Mouse (Mus musculus) mouse embryonic stem cell (cell line): Measurements from ENCODE around the gene Gnptab.

Source experiments
- in situ Hi-C, 2 experiments: fragments of 300-500 bp; cut with MboI; formaldehyde crosslinking; loops; 1 replicate in 1 of 2; 3 replicates in 1 of 2; pipeline ENCODE4 v1.14.3; 2019 to 2020; ENCODE audit warnings: low sequenced_read_pairs in 2 of 2, low pct_unique_long_range_greater_than_20kb in 1 of 2, mixed read lengths in 1 of 2; ENCODE audit not compliant: unreplicated experiment in 1 of 2

The Gnptab gene

DNA sequence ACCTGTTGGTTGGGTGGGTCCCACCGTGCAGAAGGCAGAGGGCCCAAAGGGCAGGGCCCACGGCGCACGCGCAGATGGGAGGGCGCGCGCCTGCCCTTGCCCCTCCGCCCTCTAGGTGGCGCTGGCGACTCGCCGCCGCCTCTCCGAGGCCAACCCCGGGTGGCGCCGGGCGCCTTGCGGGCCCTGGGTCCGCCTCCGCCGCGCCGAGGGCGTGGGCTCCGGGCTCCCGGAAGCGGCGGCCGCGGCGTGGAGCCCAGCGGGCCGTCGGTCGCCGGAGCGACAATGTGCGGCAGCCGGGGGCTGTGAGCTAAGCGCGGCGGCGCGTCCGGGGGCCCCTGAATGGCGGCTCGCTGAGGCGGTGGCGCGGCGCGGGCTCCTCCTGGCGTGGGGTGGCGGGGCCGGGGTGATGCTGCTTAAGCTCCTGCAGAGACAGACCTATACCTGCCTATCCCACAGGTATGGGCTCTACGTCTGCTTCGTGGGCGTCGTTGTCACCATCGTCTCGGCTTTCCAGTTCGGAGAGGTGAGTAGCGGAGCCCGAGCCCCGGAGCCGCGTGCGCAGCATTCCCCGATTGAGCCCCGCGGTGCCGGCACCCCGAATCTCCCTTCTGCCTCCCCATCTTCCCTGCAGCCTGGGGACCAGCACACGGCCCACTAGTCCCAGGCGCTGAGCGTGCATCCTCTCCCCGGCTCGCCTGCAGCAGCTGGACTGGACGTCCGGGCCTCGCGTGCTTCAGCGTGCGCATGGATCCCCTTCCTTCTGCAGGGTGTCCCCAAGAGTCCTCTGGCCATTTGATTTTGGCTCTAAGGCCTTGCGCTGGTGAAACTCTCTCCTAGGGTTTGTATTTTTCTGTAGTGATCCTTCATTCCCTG, at the start of gene Gnptab, which contains the start of gene Dram1:
TSS of gene Gnptab (plus strand) at position 120 of the 873 bp plus-strand sequence.
TSS of gene Dram1 (minus strand) at position 68 of the 873 bp plus-strand sequence.
- in situ Hi-C loops: loop anchor here (10.0 to 25.0 kb wide), 2 partner anchors 346 to 358 kb away; partner anchors contain the start of gene Arl1 (in 1 of the 2)

DNA sequence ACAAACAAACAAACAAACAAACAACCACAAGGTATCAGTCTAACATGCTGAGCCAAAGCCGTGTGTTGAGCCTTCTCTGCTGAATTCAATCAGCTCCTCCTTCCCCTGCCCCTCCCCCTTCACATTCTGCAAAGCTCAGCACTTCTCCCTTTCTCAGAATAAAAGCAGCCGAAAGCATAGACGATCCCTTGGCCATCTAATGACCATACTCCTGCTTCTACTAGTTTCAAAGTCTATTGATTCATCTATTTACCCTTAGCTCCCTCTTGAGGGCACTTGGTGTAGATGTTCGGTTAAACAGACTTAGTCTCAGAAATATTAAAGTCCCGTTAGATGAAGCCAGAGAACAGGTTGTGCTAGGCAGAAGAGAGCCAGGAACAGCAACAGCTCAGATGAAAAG, 48.2 kb upstream of the Gnptab start:
- in situ Hi-C loops: loop anchor here in 1 of 2 experiments (25.0 kb wide), 1 partner anchor 468 kb away; the partner anchor contains the start of gene Igf1

DNA sequence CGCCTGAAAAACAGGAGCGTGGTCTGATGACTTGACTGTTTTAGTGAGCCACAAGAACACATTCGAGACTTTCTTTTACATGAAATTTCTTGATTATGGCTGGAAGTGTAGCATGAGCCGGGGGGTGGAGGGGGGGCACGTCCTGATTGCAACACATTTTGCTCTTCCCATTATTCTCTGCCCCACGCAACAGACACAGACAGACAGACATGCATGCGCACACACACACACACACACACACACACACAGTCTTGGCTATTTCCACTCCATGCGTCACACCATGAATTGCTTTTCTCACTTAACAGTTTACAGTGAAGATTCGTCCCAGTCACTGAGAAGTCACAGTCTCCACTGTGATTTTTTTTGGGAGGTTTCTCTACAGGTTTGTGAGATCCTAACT, 38.3 kb upstream of the Gnptab start:
- in situ Hi-C loops: loop anchor here in 1 of 2 experiments (25.0 kb wide), 1 partner anchor 478 kb away; the partner anchor contains the start of gene Igf1

DNA sequence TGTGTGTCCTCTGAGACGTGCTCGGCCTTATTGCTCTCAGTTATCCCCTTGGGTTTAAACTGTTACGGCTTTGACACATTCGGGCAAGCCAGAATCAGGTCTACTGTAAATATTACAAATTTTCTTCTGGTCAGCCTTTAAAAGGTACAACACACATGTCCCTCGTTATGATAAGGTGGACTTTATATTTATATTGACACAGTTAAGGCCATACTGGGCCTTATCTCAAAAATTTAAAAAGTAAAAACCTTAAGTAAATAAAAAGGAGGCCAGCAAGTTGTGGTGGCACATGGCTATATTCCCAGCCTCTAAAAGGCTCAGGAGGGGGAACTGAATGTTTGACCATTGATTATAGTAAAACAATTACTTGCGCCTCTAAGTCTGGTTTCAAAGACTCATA, 37.6 kb upstream of the Gnptab start:
- in situ Hi-C loops: loop anchor here in 1 of 2 experiments (25.0 kb wide), 1 partner anchor 479 kb away; the partner anchor contains the start of gene Igf1

DNA sequence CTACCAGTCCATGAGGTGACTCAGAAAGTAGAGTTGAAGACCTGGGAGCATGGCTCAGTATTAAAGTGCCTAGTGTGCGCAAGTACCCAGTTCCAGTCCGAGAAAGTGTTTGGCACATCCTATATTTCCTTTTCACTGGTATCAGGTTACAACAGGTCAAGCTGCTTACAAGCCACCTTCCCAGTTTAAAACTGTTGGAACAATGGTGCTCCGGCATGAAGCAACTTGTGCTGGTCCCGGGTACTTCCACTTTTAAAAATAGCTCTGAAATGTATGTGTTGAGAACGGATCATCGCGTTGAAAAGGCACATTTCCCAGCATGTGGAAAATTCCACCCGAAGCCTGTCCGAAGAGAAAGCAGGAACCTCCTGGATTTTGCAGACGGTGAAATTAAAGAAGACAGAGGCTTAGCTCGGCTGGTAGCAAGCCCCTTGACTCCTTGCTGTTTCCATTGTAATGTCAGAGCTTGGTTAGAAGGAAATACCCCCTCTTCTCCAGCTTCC, 33.0 kb upstream of the Gnptab start:
- in situ Hi-C loops: loop anchor here in 1 of 2 experiments (25.0 kb wide), 1 partner anchor 484 kb away; the partner anchor contains the start of gene Igf1

DNA sequence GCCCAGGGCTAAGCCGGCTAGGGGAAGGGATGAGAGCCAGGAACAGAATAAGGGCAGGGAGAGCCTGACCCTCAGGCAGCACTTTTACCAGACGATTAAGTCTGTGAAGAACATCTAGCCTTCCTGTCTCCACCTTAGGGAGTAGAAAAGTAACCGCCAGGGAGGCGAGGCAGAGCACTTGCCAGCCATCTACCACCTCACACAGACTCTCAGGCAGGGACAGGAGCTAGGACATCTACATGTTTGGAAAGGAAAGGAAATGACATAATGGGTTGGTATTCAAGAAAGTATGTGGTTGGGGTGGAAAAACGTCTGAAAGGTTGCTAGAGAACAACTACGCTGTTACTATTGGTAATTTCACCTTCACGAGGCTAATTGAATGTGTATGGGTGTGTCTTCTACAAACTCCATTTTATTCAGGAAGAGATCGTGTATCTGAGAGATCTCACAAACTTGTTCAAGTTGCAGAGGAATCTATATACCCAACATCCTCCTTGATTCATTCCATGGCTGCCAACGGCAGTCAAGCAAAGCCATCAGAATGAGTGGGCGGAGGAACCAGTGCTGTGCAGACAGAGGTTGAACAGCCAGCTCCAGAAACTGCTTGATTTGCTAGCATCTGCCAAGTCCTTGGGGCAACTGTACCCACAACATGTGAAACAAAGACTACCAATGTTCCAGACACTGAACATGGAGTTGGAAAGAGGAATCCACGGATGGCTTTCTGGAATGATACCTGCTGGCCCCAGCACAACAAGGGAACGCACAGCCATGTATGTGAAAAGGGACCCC, 32.3 kb upstream of the Gnptab start:
- in situ Hi-C loops: loop anchor here in 1 of 2 experiments (25.0 kb wide), 1 partner anchor 484 kb away; the partner anchor contains the start of gene Igf1

DNA sequence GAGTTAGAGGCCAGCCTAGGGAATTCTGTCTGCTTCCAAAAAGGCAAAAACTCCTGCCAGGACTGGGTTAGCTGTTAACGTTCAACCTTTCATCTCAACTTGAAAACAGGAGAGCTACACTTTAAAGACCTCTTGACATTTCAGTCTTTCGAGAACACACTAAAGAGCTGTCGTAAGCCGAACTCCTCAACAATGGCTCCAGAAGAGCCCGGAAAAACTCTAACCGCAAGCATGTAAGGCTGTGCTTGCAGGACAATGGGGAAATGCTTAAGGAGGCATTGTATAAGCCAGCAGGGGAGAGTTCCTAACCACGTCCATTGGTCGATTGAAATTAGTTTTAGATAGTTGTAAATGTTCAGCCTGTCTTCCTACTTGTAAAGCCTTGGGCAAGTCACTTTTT, 29.1 kb upstream of the Gnptab start:
- in situ Hi-C loops: loop anchor here in 1 of 2 experiments (25.0 kb wide), 1 partner anchor 487 kb away; the partner anchor contains the start of gene Igf1

DNA sequence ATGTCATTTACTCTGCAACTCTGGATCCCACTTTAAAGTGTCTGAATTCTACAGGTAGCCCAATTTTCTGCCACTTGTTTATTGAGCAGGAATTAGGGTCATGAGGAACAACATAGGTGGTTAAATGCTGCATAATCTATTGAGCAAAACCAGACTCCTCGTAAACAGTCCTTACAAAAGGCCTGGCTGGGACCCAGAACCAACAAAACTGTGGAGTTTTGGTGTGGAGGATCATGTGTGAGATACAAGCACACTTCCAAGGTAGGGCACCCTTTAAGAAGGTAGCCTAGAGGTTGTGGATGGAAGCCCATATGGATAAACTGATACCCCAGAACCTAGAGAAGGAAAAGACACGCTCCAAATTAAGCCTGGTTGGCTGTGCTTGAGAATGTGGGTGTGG, 28.2 kb upstream of the Gnptab start:
- in situ Hi-C loops: no loop called here

DNA sequence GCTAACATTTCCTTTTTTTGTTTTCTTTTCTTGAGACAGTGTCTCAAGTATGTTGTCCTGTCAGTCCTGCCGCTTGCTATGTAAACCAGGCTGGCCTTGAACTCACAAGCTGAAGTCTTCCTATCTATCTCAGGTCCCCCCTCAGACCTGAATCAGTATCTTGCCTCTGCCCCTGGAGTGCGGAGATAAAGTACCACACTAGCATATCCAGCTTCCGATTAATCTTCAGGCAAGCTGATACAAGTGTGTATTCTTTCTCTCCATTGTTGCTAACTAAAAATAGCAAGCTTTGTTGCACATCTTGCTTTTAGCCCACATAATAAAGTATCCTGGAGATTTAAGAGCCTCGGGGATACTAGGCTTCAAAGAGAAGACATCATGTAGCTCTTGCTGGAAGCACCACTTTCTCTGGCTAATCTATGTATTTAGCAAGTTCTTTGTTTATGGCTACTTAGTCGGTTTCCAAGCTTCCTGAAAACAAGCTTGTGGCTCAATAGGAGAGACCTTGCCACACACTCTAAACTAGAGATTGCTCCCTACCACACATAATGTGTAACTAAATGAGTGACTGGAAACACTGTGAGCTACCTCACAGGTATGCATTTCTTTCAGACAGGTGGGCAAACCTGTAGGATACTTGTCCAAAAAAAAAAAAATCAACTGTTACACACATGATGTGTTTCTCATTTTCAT, 27.4 kb upstream of the Gnptab start:
- in situ Hi-C loops: no loop called here

DNA sequence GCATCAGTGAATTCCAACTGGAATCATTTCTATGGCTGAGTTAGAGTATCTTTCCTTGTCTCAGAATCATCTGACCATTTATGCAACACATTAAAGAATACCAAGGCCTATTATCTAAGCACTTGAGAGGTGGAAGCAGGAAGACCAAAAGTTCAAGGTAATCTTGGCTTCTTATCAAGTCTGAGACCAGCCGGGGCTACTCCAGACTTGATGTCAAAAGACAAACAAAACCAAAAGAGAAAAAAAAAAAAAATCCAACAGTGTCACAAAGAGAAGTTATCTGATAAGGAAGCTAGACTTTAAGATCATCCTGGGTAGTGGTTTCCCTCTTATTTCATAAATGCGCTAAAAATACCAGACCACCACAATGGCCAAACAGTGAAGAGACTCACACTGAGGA, 26.4 kb upstream of the Gnptab start:
- in situ Hi-C loops: no loop called here

DNA sequence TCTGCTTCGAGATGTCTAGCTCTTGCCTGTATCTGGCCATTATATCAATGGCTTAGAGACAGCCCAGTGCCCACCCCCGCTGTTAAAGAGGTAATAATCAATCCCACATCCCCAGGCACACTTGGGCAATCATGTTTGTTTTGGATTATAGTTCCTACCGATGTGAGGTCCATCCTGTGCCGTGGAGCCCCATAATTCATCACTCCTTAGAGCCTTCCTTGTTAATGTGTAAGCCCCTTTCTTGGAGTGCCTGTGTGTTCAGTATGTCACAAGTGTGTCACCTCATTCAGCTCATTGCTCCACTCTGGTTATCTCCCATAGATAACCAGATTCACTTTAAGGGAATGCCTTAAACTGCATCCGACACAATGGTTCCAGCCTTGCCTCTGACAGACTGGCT, 24.3 kb upstream of the Gnptab start:
- in situ Hi-C loops: no loop called here

DNA sequence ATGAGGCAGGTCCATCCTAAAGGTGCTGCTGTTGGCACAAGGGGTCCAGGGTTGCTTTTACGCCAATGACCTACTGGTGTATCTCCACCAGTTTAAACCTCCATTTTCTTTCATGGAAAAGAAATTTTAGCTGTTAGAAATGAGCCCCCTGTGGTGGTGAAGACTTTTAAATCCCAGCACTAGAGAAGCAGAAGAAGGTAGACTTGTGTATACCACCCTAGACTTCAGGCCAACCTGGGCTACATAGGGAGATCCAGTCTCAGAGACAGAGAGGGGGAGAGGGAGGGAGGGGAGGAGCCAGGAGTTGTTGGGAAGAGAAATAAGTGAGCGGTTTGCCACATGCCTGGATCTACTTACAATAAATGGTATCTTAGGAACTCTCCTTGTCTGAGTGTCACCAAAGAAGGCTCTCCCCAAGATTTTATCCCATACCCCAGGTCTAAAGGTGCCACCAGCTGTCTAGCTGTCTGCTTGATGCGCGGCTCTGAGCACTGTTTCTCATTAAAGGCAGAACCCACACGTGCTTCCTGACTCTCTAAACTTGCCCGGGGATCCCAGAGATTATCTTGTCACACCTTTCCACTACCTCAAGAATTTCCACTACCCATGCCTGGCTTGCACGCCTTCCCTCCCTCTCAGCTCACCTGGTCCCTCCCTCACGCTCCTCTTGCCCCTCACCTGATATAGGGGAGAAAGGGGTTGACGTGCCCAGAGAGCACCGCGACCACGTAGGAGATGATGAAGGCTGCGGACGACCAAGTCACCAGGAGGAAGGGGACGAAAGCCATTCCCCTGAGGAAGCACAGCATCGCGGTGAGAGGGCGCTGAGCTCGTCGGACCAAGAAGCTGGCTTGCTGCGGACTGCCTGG, 22.6 kb upstream of the Gnptab start:
- in situ Hi-C loops: no loop called here

DNA sequence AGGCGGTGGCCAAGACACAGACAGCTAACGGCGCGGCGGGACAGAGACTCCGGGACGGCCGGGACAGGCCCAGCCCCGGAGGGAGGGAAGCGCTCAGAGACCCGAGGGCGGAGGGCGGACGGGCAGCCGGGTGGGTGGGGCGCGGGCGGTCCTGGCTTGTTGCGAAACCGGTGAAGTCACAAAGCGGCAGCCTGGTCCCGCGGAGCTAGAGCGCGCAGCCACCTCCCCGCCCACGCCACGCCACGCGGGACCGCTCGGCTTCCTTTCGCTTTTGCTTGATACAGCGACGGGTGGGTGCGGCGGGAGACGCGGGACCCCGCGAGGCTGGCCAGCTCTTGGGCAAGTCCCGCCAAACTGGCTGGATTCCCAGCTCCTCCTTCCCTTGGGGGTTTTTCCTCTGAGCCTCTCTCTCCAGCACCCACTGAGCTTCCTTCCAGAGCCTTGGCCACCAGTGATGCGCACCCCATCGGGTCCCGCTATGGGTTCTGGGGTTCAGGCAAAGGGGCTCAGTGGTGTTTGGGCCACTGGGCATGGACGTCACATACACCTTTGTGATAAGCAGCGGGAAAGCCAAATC, 21.9 kb upstream of the Gnptab start:
- in situ Hi-C loops: no loop called here

DNA sequence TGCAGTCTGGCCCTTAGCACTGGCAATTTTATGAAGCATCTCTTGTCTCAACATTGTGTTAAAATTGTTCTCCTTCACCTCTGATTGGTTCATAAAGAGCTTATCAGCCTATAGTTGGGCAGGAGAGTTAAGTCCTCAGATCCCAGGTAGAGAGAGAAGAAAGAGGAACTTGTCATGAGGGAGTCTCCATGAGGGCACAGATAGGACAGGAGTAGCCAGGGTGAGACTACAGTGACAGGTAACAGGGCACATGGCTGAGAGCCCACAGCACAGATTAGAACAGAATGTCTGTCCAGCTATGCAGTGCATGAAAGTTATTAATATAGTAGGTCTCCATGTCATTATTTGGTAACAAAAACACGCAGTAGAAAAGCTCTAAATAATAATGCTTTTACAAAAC, 16.7 kb upstream of the Gnptab start:
- in situ Hi-C loops: no loop called here

DNA sequence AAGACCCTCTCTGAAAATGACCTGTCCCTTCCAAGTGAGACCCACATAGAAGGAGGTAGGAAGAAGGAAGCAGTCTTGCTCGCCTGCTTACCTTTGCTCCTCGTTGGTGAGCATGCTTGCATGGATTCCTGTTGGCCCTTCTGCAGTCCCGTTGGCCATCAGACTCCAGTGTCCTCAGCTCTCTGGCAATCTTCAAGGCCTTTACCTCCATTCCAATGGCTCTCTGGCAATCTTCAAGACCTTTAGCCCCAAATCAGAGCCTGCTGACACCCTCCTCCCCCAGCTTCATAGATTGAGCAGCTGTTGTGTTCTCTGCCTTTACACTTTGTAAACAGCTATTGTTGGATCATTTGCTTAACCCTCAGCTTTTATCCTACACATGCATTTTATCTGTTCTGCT, 14.7 kb upstream of the Gnptab start:
- in situ Hi-C loops: no loop called here

DNA sequence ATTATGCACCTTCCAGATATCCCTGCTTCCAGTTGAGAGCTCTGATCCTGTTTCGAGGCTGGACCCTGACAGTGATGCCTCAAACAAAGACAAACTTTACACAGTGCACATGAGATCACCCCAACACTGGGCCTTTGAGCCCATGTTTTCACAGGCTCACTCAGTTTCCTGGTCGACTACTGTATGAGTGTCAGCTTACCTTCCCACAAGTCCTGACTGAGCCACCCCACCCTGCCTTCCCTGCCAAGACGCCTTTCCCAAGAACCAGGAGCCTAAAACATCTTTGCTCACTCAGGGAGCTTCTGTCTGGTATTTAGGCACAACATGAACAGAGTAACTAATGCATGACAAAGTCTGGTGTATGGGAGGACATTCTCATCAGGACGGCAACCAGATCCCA, 9.7 kb upstream of the Gnptab start:
- in situ Hi-C loops: no loop called here

DNA sequence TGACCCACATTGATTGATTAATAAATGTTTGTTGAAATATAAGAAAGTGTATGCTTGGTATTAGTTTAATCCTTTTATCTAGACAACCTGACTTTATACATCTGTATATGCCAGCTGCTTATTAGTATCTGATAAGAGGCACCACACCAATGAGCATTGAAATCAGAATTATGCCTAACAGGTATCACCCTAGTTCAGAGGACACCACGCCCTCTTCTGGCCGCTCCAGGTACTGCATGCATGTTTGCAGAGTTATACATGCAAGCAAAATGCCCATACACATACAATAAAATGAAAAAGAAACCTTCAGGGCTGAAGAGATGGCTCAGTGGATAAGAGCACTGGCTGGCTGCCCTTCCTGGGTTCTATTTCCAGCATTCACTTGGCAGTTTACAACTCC, 7.1 kb upstream of the Gnptab start:
- in situ Hi-C loops: loop anchor here in 1 of 2 experiments (10.0 kb wide), 1 partner anchor 353 kb away; no protein-coding TSS in a partner anchor
